Mouse (Mus musculus): ENCODE measurements around the gene Pcnx2. TPM values are rescaled to one million over a fixed set of nuclear protein-coding genes. Genes with fewer than 3 reads are reported as not detected.

Gene Pcnx2
- polyA plus RNA-seq, 1 experiment: 0.08 TPM

DNA sequence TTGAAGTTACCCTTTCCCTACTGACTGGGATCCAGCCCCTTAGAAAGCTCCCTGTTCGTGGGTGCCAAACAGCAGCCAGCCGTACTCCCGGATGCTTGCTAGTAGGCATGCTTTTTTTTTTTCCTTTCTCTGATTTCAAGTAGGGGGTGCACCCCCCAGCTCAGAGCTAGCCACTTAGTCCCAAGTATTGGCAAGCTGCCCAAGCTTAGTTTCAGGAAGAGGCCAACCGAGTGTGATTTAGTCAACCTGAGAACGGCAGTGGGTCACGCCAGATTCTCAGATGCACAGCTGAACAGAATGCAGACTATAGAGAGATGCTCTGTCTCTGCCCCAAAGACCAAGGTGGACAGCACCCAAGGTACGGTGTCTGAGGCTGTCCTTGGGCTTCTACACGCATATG is 147.3 kb downstream of the Pcnx2 start:
- 47% methylated on average over 8 of the region's 8 CpGs for WGBS

DNA sequence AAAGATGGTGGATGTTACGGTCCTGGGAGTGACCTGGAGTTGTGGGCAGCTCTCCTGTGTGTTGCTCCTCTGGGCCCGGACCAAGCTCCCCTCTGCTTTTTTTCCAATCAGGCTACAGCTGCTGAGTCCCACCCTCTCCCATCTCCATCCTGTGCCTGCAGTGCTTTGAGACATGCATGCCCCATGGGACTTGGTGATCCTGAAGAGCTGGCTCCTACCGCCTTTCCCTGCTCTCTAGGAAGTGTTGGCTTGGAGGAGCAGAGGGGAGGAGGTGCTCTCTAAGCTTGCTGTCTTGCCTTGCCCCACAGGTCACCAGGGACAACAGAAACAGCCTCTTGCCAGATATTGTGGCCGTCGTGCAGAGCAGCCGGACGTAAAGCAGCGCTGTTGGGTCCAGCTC is 150.7 kb downstream of the Pcnx2 start:
- no peak overlapping the region for H3K4me3 ChIP-seq (ENCODE audit: low read depth, low read length)
- H3K27me3 ChIP-seq (ENCODE audit: control insufficient read depth, insufficient read depth, low read length): no peaks in the 10 kb centered on the region
- WGBS: 82% methylated on average over 8 of the region's 8 CpGs
- H3K27ac ChIP-seq (ENCODE audit: insufficient read depth, low read depth, low read length): no peak overlapping the region
- no peak for TF ChIP-seq POLR2A (IDR thresholded peaks at IDR 0.05; ENCODE audit: low read depth, low read length)
- no peak for TF ChIP-seq CTCF (IDR thresholded peaks at IDR 0.05; ENCODE audit: extremely low read depth, insufficient read length, insufficient replicate concordance, low read depth, low read length)
- no peaks in the 10 kb centered on the region for H3K4me1 ChIP-seq (ENCODE audit: control insufficient read depth, insufficient read depth, insufficient read length, low read length)
- H3K36me3 ChIP-seq (ENCODE audit: control insufficient read depth, insufficient read depth, low read length): peaks cover 2% of the 10 kb centered on the region; the same call in 1 of the 2 replicates

More for the DNA sequence above, 147.3 kb downstream of the Pcnx2 start:
- H3K27me3 ChIP-seq (ENCODE audit: control insufficient read depth, insufficient read depth, low read length): no peaks in the 10 kb centered on the region
- TF ChIP-seq POLR2A (IDR thresholded peaks at IDR 0.05; ENCODE audit: low read depth, low read length) (no peak), CTCF (IDR thresholded peaks at IDR 0.05; ENCODE audit: extremely low read depth, insufficient read length, insufficient replicate concordance, low read depth, low read length) (no peak)
- H3K4me3 ChIP-seq (ENCODE audit: low read depth, low read length): no peak overlapping the region
- peaks cover under 1% of the 10 kb centered on the region; the same call in 1 of the 2 replicates for H3K36me3 ChIP-seq (ENCODE audit: control insufficient read depth, insufficient read depth, low read length)
- no peaks in the 10 kb centered on the region for H3K4me1 ChIP-seq (ENCODE audit: control insufficient read depth, insufficient read depth, insufficient read length, low read length)
- H3K27ac ChIP-seq (ENCODE audit: insufficient read depth, low read depth, low read length): no peak overlapping the region

GRCm38 (mm10) chr8:125744914-125745576 is 153.1 kb downstream of the Pcnx2 start:
- 95% methylated on average over 10 of the region's 10 CpGs for WGBS
- no peak overlapping the region for H3K27ac ChIP-seq (ENCODE audit: insufficient read depth, low read depth, low read length)
- peaks cover 8% of the 10 kb centered on the region for H3K4me1 ChIP-seq (ENCODE audit: control insufficient read depth, insufficient read depth, insufficient read length, low read length)
- no peak overlapping the region for H3K4me3 ChIP-seq (ENCODE audit: low read depth, low read length)
- peaks cover 6% of the 10 kb centered on the region; the same call in 1 of the 2 replicates for H3K36me3 ChIP-seq (ENCODE audit: control insufficient read depth, insufficient read depth, low read length)
- H3K27me3 ChIP-seq (ENCODE audit: control insufficient read depth, insufficient read depth, low read length): no peaks in the 10 kb centered on the region
- TF ChIP-seq POLR2A (IDR thresholded peaks at IDR 0.05; ENCODE audit: low read depth, low read length) (no peak), CTCF (IDR thresholded peaks at IDR 0.05; ENCODE audit: extremely low read depth, insufficient read length, insufficient replicate concordance, low read depth, low read length) (no peak)

DNA sequence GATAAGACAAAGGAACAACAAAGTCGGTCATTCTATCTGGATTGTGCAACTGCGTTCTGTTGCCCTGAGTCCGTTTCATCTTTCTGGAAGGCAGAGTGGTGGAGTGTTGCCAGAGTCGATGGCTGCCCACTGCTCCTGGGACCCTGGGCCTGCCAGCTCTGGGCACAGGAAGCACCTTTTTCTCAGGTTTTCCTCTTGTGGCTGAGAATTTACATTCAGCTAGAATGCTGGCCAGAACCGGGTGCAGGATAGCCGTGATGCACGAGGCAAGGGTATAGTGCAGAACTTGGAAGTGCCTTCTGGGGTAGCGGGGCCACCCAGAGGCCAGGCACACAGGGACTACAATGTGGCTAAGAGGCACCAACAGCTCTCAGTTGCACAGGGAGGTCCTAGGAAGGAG is 155.7 kb downstream of the Pcnx2 start:
- TF ChIP-seq CTCF (IDR thresholded peaks at IDR 0.05; ENCODE audit: extremely low read depth, insufficient read length, insufficient replicate concordance, low read depth, low read length) (no peak), POLR2A (IDR thresholded peaks at IDR 0.05; ENCODE audit: low read depth, low read length) (no peak)
- peaks cover 6% of the 10 kb centered on the region; the same call in 1 of the 2 replicates for H3K36me3 ChIP-seq (ENCODE audit: control insufficient read depth, insufficient read depth, low read length)
- 44% methylated on average over 8 of the region's 8 CpGs for WGBS

GRCm38 (mm10) chr8:125741855-125742254 is 156.3 kb downstream of the Pcnx2 start:
- Histone ChIP-seq H3K4me3 (ENCODE audit: low read depth, low read length) (no peak overlapping the region), H3K36me3 (ENCODE audit: control insufficient read depth, insufficient read depth, low read length) (peaks cover 6% of the 10 kb centered on the region; the same call in 1 of the 2 replicates), H3K4me1 (ENCODE audit: control insufficient read depth, insufficient read depth, insufficient read length, low read length) (peaks cover 8% of the 10 kb centered on the region), H3K27ac (ENCODE audit: insufficient read depth, low read depth, low read length) (no peak overlapping the region), H3K27me3 (ENCODE audit: control insufficient read depth, insufficient read depth, low read length) (no peaks in the 10 kb centered on the region)
- no peak for TF ChIP-seq POLR2A (IDR thresholded peaks at IDR 0.05; ENCODE audit: low read depth, low read length)
- TF ChIP-seq CTCF (IDR thresholded peaks at IDR 0.05; ENCODE audit: extremely low read depth, insufficient read length, insufficient replicate concordance, low read depth, low read length): no peak
- 19% methylated on average over 2 of the region's 2 CpGs for WGBS

More for the DNA sequence above, 155.7 kb downstream of the Pcnx2 start:
- H3K4me3 ChIP-seq (ENCODE audit: low read depth, low read length): no peak overlapping the region
- H3K4me1 ChIP-seq (ENCODE audit: control insufficient read depth, insufficient read depth, insufficient read length, low read length): peaks cover 8% of the 10 kb centered on the region
- no peak overlapping the region for H3K27ac ChIP-seq (ENCODE audit: insufficient read depth, low read depth, low read length)
- H3K27me3 ChIP-seq (ENCODE audit: control insufficient read depth, insufficient read depth, low read length): no peaks in the 10 kb centered on the region

GRCm38 (mm10) chr8:125741377-125741776 is 156.7 kb downstream of the Pcnx2 start:
- no peak for TF ChIP-seq CTCF (IDR thresholded peaks at IDR 0.05; ENCODE audit: extremely low read depth, insufficient read length, insufficient replicate concordance, low read depth, low read length)
- TF ChIP-seq POLR2A (IDR thresholded peaks at IDR 0.05; ENCODE audit: low read depth, low read length): no peak
- Histone ChIP-seq H3K27me3 (ENCODE audit: control insufficient read depth, insufficient read depth, low read length) (no peaks in the 10 kb centered on the region), H3K4me1 (ENCODE audit: control insufficient read depth, insufficient read depth, insufficient read length, low read length) (peaks cover 8% of the 10 kb centered on the region), H3K4me3 (ENCODE audit: low read depth, low read length) (no peak overlapping the region), H3K36me3 (ENCODE audit: control insufficient read depth, insufficient read depth, low read length) (peaks cover 6% of the 10 kb centered on the region; the same call in 1 of the 2 replicates), H3K27ac (ENCODE audit: insufficient read depth, low read depth, low read length) (no peak overlapping the region)
- 65% methylated on average over 5 of the region's 5 CpGs for WGBS

- peaks cover 8% of the 10 kb centered on the region for H3K4me1 ChIP-seq (ENCODE audit: control insufficient read depth, insufficient read depth, insufficient read length, low read length)
- TF ChIP-seq CTCF (IDR thresholded peaks at IDR 0.05; ENCODE audit: extremely low read depth, insufficient read length, insufficient replicate concordance, low read depth, low read length): no peak
- TF ChIP-seq POLR2A (IDR thresholded peaks at IDR 0.05; ENCODE audit: low read depth, low read length): no peak
- H3K4me3 ChIP-seq (ENCODE audit: low read depth, low read length): no peak overlapping the region
- no peak overlapping the region for H3K27ac ChIP-seq (ENCODE audit: insufficient read depth, low read depth, low read length)
- no peaks in the 10 kb centered on the region for H3K27me3 ChIP-seq (ENCODE audit: control insufficient read depth, insufficient read depth, low read length)
- H3K36me3 ChIP-seq (ENCODE audit: control insufficient read depth, insufficient read depth, low read length): peaks cover 4% of the 10 kb centered on the region; the same call in 1 of the 2 replicates
- 80% methylated on average over 10 of the region's 10 CpGs for WGBS
These were observed 157.5 kb downstream of the Pcnx2 start for GRCm38 (mm10) chr8:125740655-125741054.
